8 mouse cellular contexts compared by ENCODE assay signal in the genomic region with DNA sequence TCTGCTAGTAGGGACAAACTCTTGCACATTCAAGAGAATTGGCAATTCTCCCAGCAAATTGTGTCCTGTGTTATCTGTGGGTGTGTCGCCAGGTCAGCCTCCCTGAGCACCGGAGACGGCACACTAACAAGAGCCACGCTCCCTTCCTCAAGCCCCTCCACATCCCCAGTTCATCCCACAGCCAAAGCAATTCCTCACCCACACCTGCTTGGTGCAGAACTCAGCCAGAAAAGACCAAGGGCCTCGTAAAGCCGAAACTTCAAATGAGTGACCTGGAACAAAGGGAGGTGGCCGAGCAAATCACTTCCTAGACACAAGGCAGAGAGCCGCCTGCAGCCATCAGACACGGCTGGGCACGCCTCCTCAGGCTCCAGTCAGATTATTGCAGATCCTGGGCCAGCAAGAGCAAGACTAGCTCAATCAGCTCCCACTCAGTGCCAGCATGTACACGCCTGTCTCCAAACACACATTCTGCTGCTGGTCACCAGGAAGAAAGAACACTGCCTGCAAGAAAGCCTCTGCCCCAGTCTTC. TPM values are rescaled to one million over a fixed set of nuclear protein-coding genes. Genes with fewer than 3 reads are reported as not detected.
A peak's percentile ranks its signal among the peaks of the same experiment; 100 is the strongest.
DNase-seq lines count a peak whose midpoint lies in the region; ATAC-seq and TF ChIP-seq lines count a peak whose summit lies in the region.

No protein-coding gene starts in this region.

- 9% methylated on average over 11 of the region's 11 CpGs for WGBS in kidney, adult 2 months
- WGBS in liver, embryonic 15.5 days (ENCODE audit: insufficient replicate concordance): 33% methylated on average over 11 of the region's 11 CpGs
- WGBS in neural tube, embryonic 15.5 days: 14% methylated on average over 11 of the region's 11 CpGs
- WGBS in thymus, adult 2 months: 74% methylated on average over 11 of the region's 11 CpGs

- peak overlapping the region; percentile 39 for H3K4me2 ChIP-seq in liver, embryonic 15.5 days
- H3K4me2 ChIP-seq in neural tube, embryonic 15.5 days: peak overlapping the region; percentile 40

- no peak overlapping the region; the same call in 1 of the 2 replicates for H3K4me3 ChIP-seq in kidney, adult 2 months (ENCODE audit: insufficient read depth, low read depth, low read length)
- no peak overlapping the region; the same call in 1 of the 2 replicates for H3K4me3 ChIP-seq in liver, embryonic 15.5 days (replicated peaks)
- H3K4me3 ChIP-seq in neural tube, embryonic 15.5 days (replicated peaks): 0 out of 2 replicates have a peak overlapping the region, but pooled peaks have one; percentile 3
- no peak overlapping the region for H3K4me3 ChIP-seq in thymus, adult 2 months (ENCODE audit: control insufficient read depth, insufficient read depth, low read length)

- H3K27me3 ChIP-seq in kidney, adult 2 months (replicated peaks; ENCODE audit: control insufficient read depth, insufficient read depth, low read length): no peaks in the 10 kb centered on the region
- H3K27me3 ChIP-seq in liver, embryonic 15.5 days: no peaks in the 10 kb centered on the region
- no peaks in the 10 kb centered on the region for H3K27me3 ChIP-seq in neural tube, embryonic 15.5 days (replicated peaks)
- H3K27me3 ChIP-seq in thymus, adult 2 months (ENCODE audit: control insufficient read depth, insufficient read depth, low read length): no peaks in the 10 kb centered on the region

- DNase-seq in cerebellum, adult 11 months: peak; percentile 23
- DNase-seq in cerebellum, adult 8-10 months: no peak
- DNase-seq in embryo, embryonic 11 days: peak; percentile 57
- DNase-seq in heart, adult 9 months (ENCODE audit: low spot score in 2 of 2): peak; percentile 48 to 56
- peak; percentile 72 for DNase-seq in kidney, adult 2 months
- no peak for DNase-seq in thymus, adult 2 months

- peak overlapping the region; percentile 48; the same call in 1 of the 2 replicates for H3K27ac ChIP-seq in kidney, adult 2 months (ENCODE audit: insufficient read depth, low read depth, low read length)
- peak overlapping the region; percentile 75 for H3K27ac ChIP-seq in liver, embryonic 15.5 days (replicated peaks)
- H3K27ac ChIP-seq in neural tube, embryonic 15.5 days (replicated peaks): peak overlapping the region; percentile 81
- no peak overlapping the region for H3K27ac ChIP-seq in thymus, adult 2 months (ENCODE audit: control insufficient read depth, insufficient read depth, low read length)

- TF ChIP-seq POLR2A in kidney, adult 2 months (IDR thresholded peaks at IDR 0.05; ENCODE audit: low read depth, low read length): no peak
- TF ChIP-seq POLR2A in thymus, adult 2 months (IDR thresholded peaks at IDR 0.05; ENCODE audit: control insufficient read depth, extremely low read depth, insufficient read depth, low read length, poor library complexity): no peak

- no peak for TF ChIP-seq CTCF in kidney, adult 2 months (conservative IDR thresholded peaks at IDR 0.05; ENCODE audit: insufficient read depth, insufficient read length, low read depth, low read length)
- no peak for TF ChIP-seq CTCF in thymus, adult 2 months (IDR thresholded peaks at IDR 0.05; ENCODE audit: borderline replicate concordance, control insufficient read depth, extremely low read depth, insufficient read depth, low read length, poor library complexity)

- H3K9me3 ChIP-seq in liver, embryonic 15.5 days (replicated peaks): no peaks in the 10 kb centered on the region
- H3K9me3 ChIP-seq in neural tube, embryonic 15.5 days (replicated peaks): no peaks in the 10 kb centered on the region

- 0 out of 2 replicates have a peak overlapping the region, but pooled peaks have one; percentile 12 for H3K9ac ChIP-seq in liver, embryonic 15.5 days
- peak overlapping the region; percentile 32; the same call in 1 of the 2 replicates for H3K9ac ChIP-seq in neural tube, embryonic 15.5 days (replicated peaks)

- no peaks in the 10 kb centered on the region for H3K36me3 ChIP-seq in kidney, adult 2 months (ENCODE audit: control insufficient read depth, insufficient read depth, low read length)
- 0 out of 2 replicates have a peak, but pooled peaks cover 8% of the 10 kb centered on the region for H3K36me3 ChIP-seq in liver, embryonic 15.5 days (replicated peaks)
- peaks cover 6% of the 10 kb centered on the region; the same call in 1 of the 2 replicates for H3K36me3 ChIP-seq in neural tube, embryonic 15.5 days
- no peaks in the 10 kb centered on the region for H3K36me3 ChIP-seq in thymus, adult 2 months (ENCODE audit: control insufficient read depth, insufficient read depth, low read length)

- H3K4me1 ChIP-seq in kidney, adult 2 months (ENCODE audit: control insufficient read depth, insufficient read depth, low read length): peaks cover 38% of the 10 kb centered on the region
- H3K4me1 ChIP-seq in liver, embryonic 15.5 days (replicated peaks): peaks cover 67% of the 10 kb centered on the region
- H3K4me1 ChIP-seq in neural tube, embryonic 15.5 days: peaks cover 29% of the 10 kb centered on the region
- H3K4me1 ChIP-seq in thymus, adult 2 months (replicated peaks; ENCODE audit: control insufficient read depth, insufficient read depth, low read length): peaks cover 28% of the 10 kb centered on the region

- no peak for ATAC-seq in liver, embryonic 15.5 days (ENCODE audit: insufficient read depth)
- ATAC-seq in neural tube, embryonic 15.5 days (ENCODE audit: low FRiP score): no peak

RNA-seq across cellular contexts. Expression of gene D17Wsu92e, which starts 23.0 kb away (rescaled TPM):
- polyA plus RNA-seq in kidney, adult 2 months (2012; rRNA removed): 162 and 189 TPM in 2 replicates
- 13.3 and 18.2 TPM in 2 replicates for polyA plus RNA-seq in liver, embryonic 15.5 days (2015; fragmentation: Nextera tagmentation; extraction: Ambion mirVana)
- 9.3 and 12.2 TPM in 2 replicates for polyA plus RNA-seq in neural tube, embryonic 15.5 days (2015; fragmentation: Nextera tagmentation; extraction: Ambion mirVana)
- polyA plus RNA-seq in thymus, adult 2 months (2012; rRNA removed): 97.5 and 104 TPM in 2 replicates

RNA-seq across cellular contexts. Expression of gene Snrpc, which starts 40.5 kb away (rescaled TPM):
- 55.8 and 61.2 TPM in 2 replicates for polyA plus RNA-seq in kidney, adult 2 months (2012; rRNA removed)
- 115 and 125 TPM in 2 replicates for polyA plus RNA-seq in liver, embryonic 15.5 days (2015; fragmentation: Nextera tagmentation; extraction: Ambion mirVana)
- 211 and 227 TPM in 2 replicates for polyA plus RNA-seq in neural tube, embryonic 15.5 days (2015; fragmentation: Nextera tagmentation; extraction: Ambion mirVana)
- 192 and 207 TPM in 2 replicates for polyA plus RNA-seq in thymus, adult 2 months (2012; rRNA removed)

RNA-seq across cellular contexts. Expression of gene Uhrf1bp1, which starts 58.8 kb away (rescaled TPM):
- polyA plus RNA-seq in kidney, adult 2 months (2012; rRNA removed): 8.0 and 9.6 TPM in 2 replicates
- 2.2 and 2.5 TPM in 2 replicates for polyA plus RNA-seq in liver, embryonic 15.5 days (2015; fragmentation: Nextera tagmentation; extraction: Ambion mirVana)
- polyA plus RNA-seq in neural tube, embryonic 15.5 days (2015; fragmentation: Nextera tagmentation; extraction: Ambion mirVana): 6.0 and 6.1 TPM in 2 replicates
- 4.4 and 4.7 TPM in 2 replicates for polyA plus RNA-seq in thymus, adult 2 months (2012; rRNA removed)

Comparison
In these comparisons a context has a peak if more than half of its experiments do, and no peak if none do; other contexts are left out.
1. DNase-seq: peak in cerebellum, adult 11 months (single experiment), embryo, embryonic 11 days (single experiment), heart, adult 9 months (2 of 2) and kidney, adult 2 months (single experiment); none in cerebellum, adult 8-10 months (single experiment) and thymus, adult 2 months (single experiment).